Mouse (Mus musculus) WW6 (cell line): ENCODE measurements around the gene Rfxank.
A peak's percentile ranks its signal among the peaks of the same experiment; 100 is the strongest.

Source experiments
- DNase-seq: peaks from one replicate; pipeline ENCODE4 v3.0.0-alpha.2; 2013; ENCODE audit warnings: low read depth, low spot score

Rfxank gene

GRCm38 (mm10) chr8:70150158-70150557 lies 11.2 kb upstream of the Rfxank start:
- DNase-seq = no peak

DNA sequence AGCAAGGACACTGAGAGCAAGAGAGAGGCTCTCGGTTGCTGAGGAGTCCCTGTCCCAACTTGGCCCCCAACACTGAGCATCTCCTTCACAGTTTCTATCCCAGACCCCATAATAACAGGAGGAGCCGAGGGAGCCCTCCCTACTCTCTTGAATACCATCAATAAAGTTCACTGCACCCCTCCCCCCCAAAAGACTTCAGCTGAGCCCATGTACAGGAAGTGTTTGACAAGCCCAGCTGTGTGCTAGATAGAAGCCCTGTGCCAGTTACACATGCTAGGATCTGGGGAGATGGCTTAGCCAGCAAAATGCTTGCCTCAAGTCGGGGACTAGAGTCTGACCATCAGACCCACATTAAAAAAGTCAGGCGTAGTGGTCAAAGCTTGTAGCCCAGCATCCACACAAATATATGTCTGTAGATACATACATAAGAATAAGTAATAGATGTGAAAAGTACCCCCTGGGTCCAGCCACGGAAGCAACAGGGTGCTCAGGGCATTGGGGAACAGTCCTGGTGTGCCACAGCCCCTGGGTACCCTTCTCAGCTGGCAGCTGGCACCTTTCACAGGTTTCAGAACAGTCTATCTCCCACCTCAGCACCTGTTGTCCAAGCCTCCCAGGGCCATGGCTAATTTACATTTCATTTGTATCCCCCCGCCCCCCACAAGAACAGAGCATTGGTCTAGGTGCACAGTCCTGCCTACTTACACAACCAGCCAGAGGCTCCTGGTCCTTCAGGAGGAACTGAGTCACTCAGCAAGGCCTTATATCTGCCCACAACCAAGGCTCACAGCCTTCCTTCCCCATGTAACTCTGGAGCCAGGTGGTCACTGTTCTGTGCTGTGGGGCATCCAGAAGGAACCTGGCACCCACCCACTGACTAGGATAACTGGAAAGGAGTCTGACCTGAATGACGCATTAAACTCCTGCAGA lies 9.0 kb upstream of the Rfxank start:
- DNase-seq = no peak

GRCm38 (mm10) chr8:70139981-70140380 lies 1.0 kb upstream of the Rfxank start:
- DNase-seq = no peak

DNA sequence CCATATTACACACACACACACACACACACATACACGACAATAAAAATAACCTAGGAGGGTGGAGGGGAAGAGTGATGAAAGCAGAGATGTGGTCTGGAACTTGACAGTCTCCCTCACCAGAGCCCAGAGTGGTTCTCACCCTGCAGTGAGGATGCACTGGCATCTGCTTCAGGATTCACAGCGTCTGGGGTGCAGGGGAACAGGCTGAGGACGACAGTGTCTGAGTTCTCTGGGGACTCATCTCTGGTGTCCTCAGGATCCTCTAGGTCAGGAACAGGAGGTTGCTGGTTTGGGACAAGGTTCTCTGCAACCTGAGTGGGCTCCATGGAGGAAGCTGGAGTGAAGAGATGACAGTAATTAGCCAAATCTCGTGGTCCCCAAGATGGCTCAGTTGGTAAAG lies 1.1 kb downstream of the Rfxank start:
- DNase-seq = no peak

- DNase-seq = no peak
Observed at GRCm38 (mm10) chr8:70136591-70136990, 2.4 kb downstream of the Rfxank start.

DNA sequence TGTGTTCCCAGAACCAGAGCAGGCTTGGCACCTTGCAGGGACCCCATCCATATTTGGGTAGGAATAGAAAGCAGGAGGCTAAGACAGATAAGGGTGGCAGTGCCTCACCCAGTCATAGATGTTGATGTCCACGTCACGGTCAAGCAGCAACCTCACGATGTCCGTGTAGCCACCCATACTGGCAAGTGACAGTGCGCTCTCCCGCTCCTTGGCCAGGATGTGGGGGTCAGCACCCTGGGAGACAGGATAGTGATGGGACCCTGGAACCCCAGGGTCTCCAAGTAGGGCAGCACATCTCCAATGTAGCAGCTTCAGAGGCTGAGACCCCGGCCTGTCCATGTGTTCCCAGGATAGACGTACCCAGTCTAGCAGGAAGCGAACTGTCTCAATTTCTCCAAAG lies 4.0 kb downstream of the Rfxank start:
- no peak for DNase-seq

DNA sequence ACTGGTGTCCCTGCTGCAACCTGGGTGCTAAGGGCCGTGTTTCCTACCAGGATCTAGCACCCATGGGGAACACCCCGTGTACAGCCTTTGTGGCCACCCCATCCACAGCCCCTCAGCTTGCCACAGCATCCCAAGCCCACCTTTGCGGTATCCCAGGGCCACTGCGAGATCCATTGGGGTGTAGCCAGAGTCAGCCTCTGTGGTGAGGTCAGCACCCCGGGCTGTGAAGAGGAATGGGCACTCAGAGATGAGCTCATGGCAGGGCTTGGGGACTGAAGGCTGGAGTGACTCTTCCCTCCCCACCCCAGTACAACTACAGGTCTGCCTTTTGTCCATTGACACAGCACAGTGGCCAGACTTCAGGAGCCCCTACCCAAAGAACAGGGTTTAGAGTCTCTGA lies 4.9 kb downstream of the Rfxank start:
- no peak for DNase-seq

- peak; percentile 90 for DNase-seq
Observed at GRCm38 (mm10) chr8:70131166-70131883, 7.6 kb downstream of the Rfxank start, which contains the start of gene Nr2c2ap. Nr2c2ap (plus strand) TSS chr8:70131333.

DNA sequence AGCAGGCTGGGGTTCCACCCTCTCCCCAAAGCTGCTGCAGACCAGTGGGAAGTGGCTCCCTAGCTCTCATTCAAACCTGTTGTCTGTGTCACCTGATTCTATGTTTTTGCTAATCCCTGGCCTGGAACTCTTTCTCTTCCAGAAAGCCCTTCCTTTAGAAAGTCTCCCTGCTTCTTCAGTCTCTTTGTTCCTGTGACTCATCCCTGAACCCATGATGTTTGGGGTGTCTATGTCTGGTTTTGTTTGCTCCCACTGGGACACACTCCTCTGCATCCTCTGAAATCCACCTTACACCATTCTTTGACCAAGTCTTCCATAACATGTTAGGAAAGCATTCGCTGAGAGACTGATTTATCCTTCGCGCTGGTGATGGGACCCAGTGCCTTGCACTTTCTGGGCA lies 8.9 kb downstream of the Rfxank start:
- DNase-seq = no peak

DNA sequence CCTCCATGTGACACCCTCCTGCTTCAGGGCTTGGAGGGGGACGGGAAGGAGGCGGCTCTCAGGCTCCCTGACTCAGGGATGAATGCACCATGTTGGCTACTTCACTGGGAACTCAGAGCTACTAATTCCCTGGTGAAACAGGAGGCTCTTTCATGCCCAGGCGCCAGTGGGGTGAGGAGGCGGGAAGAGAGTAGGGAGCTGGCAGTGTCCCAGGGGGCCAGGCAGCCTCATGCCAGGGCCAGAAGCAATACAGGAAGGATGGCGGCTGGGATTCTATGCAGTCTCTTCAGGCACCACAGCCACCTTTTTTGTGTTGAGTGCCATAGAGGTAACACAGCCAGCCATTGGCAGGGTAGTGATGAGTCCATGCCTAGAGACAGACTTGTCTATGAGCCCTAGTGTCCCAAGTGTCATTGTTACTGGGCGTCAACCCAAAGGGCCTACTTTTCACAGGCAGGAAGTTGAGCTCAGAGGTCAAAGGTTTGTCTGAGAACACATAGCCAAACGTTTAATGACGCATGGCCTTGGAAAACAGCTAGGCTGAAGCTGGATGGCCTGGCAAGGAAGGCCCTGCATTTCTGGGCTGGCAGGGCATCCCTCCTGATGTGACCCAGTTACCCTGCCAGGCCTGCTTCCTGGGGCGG lies 9.5 kb downstream of the Rfxank start:
- DNase-seq = no peak

DNA sequence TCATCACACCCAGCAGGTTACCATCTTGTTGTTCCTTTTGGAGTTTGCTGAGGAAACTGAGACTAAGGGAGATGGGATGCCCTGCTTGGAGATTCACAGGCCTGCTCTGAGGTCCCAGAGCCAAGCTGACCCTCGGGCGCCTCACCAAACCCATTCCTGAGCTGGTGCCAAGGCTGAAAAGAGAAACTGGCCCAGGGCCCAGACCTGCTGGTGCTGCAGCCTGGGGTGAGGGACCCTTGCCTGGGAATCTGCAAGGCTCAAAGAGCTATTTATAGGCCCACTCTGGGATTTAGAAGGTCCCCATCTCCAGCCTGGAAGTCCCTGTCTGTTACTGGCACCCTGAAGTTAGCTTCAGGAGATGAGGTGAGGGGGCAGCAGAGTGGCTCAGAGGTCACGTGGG lies 10.5 kb downstream of the Rfxank start:
- DNase-seq = no peak

DNA sequence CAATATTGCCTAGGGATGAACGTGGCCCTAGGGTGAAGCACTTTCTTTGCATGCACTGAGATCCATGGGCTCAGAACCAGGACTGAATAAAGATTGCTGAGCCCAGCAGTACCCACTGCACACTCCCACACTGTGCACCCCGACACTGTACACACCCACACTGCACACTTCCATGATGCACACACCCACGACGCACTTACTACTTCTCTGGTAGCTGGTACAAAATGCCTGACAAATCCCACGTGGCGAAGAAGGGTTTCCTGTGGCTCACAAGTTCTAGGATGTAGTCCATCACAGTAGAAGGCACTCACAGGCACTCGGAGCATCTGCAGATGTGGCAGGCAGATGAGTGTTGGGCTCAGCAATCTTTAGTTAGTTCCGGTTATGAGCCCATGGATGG lies 14.0 kb downstream of the Rfxank start:
- DNase-seq = no peak

GRCm38 (mm10) chr8:70122863-70123262 lies 16.1 kb downstream of the Rfxank start:
- DNase-seq = no peak

- peak; percentile 79 for DNase-seq
Observed at GRCm38 (mm10) chr8:70120667-70121066, 18.3 kb downstream of the Rfxank start, which contains the start of gene Ncan. Ncan (minus strand) TSS chr8:70120873.

GRCm38 (mm10) chr8:70118726-70119700 lies 19.9 kb downstream of the Rfxank start:
- no peak for DNase-seq

DNA sequence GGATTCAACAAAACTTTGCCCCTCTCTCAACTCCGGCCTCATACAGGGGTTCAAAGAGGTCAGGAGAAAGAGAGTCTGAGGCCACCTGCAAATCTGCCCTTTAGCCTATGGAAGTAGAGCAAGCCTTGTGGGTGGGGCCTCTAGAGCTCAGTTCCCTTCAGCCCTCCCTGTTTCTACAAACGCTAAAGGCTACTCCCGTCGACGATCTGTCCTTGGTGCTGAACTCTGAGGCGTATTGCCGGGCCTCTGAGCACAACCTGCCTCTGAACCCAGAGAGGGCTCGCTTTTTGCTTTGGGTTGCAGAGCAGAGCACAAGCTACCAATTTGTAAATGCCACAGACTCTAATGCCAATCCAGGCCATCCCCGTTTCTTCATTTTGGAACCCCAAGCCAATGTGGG lies 21.3 kb downstream of the Rfxank start:
- no peak for DNase-seq

DNA sequence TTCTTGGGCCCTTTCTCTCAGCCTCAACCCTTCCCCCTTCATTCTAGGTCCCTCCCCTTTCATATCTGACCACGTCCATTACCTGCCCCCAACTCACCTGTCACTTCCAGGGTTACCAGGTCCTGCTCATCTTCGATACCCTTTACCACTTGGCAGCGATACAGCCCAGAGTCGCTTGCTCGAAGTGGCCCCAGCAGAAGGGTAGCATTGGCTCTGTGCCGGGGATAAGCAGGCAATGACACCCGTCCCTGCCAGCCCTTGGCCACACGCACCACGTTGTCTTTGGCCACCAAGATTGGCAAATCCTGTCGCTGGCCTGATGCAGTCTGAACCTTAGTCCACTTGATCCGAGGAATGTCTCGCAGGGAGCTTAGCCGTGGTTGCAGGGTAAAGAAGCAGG lies 24.1 kb downstream of the Rfxank start:
- no peak for DNase-seq

DNA sequence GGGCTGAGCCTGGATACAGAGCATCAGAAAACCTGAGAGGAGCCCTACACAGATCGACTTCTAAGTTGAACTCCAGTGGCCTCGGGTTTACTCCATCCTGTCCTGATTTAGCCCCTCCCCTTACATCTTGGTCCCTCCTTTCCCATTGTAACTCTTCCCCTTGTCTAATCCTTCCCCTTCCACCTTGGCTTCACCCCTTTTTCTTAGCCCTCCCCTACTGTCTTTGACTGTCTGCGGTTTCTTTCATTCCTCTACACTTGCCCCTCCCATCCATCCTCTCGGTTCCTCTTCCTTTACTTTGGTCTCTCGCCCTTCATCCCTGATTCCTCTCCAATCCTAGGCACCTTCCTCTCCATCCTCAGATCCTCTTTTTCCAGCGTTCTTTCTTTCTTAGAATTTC lies 24.5 kb downstream of the Rfxank start:
- DNase-seq = no peak

- no peak for DNase-seq
Observed at GRCm38 (mm10) chr8:70112401-70113016, 26.4 kb downstream of the Rfxank start.

- DNase-seq = no peak
Observed at GRCm38 (mm10) chr8:70111192-70111795, 27.7 kb downstream of the Rfxank start.
